Mouse (Mus musculus): ENCODE data around the gene Set. TPM values are rescaled to one million over a fixed set of nuclear protein-coding genes. Genes with fewer than 3 reads are reported as not detected.
A peak's percentile ranks its signal among the peaks of the same experiment; 100 is the strongest.

Set gene
- polyA plus RNA-seq, 1 experiment from 2014 or later: 297 TPM

- Histone ChIP-seq H3K9me3 (replicated peaks) (peaks cover under 1% of the 10 kb centered on the region; the same call in 1 of the 2 replicates), H3K4me2 (peak overlapping the region; percentile 78), H3K27me3 (replicated peaks) (no peaks in the 10 kb centered on the region), H3K4me3 (peak overlapping the region; percentile 75), H3K27ac (ENCODE audit: poor library complexity, severe bottlenecking) (no peak overlapping the region), H3K36me3 (peaks cover 28% of the 10 kb centered on the region), H3K9ac (peak overlapping the region; percentile 86), H3K4me1 (replicated peaks) (peaks cover 20% of the 10 kb centered on the region)
- no peak for ATAC-seq (ENCODE audit: insufficient number of reproducible peaks, low FRiP score)
- 30% methylated on average over 6 of the region's 6 CpGs for WGBS
Measured at GRCm38 (mm10) chr2:30092280-30092918, 35.2 kb downstream of the Set start.

GRCm38 (mm10) chr2:30093471-30094207 lies 36.5 kb downstream of the Set start, which contains the start of gene Zdhhc12:
Gene Zdhhc12 (minus strand): TSS chr2:30093648.
- H3K27me3 ChIP-seq (replicated peaks): no peaks in the 10 kb centered on the region
- peaks cover 20% of the 10 kb centered on the region for H3K4me1 ChIP-seq (replicated peaks)
- peak within 1 kb of the TSS; percentile 75 for H3K4me3 ChIP-seq
- peak; percentile 97 for ATAC-seq (ENCODE audit: insufficient number of reproducible peaks, low FRiP score)
- H3K9ac ChIP-seq: peak within 1 kb of the TSS; percentile 86
- H3K9me3 ChIP-seq (replicated peaks): no peaks in the 10 kb centered on the region
- peaks cover 34% of the 10 kb centered on the region for H3K36me3 ChIP-seq
- peak within 1 kb of the TSS; percentile 31 for H3K27ac ChIP-seq (ENCODE audit: poor library complexity, severe bottlenecking)
- under 1% methylated on average over 51 of the region's 51 CpGs for WGBS
- H3K4me2 ChIP-seq: peak within 1 kb of the TSS; percentile 78

- no peak for ATAC-seq (ENCODE audit: insufficient number of reproducible peaks, low FRiP score)
- H3K9ac ChIP-seq: peak overlapping the region; percentile 66
- WGBS: 4% methylated on average over 13 of the region's 13 CpGs
- peaks cover 39% of the 10 kb centered on the region for H3K36me3 ChIP-seq
- H3K4me3 ChIP-seq: peak overlapping the region; percentile 75
- peak overlapping the region; percentile 78 for H3K4me2 ChIP-seq
- peak overlapping the region; percentile 23 for H3K27ac ChIP-seq (ENCODE audit: poor library complexity, severe bottlenecking)
- H3K27me3 ChIP-seq (replicated peaks): no peaks in the 10 kb centered on the region
- H3K4me1 ChIP-seq (replicated peaks): peaks cover 20% of the 10 kb centered on the region
- H3K9me3 ChIP-seq (replicated peaks): no peaks in the 10 kb centered on the region
Measured at GRCm38 (mm10) chr2:30094208-30094588, 37.0 kb downstream of the Set start.

- ATAC-seq (ENCODE audit: insufficient number of reproducible peaks, low FRiP score): no peak
- Histone ChIP-seq H3K9me3 (replicated peaks) (no peaks in the 10 kb centered on the region), H3K4me2 (no peak overlapping the region), H3K36me3 (peaks cover 43% of the 10 kb centered on the region), H3K27me3 (replicated peaks) (no peaks in the 10 kb centered on the region), H3K27ac (ENCODE audit: poor library complexity, severe bottlenecking) (no peak overlapping the region), H3K4me3 (no peak overlapping the region), H3K4me1 (replicated peaks) (peaks cover 20% of the 10 kb centered on the region), H3K9ac (no peak overlapping the region)
- 85% methylated on average over 2 of the region's 2 CpGs for WGBS
Measured at GRCm38 (mm10) chr2:30095882-30096527, 38.8 kb downstream of the Set start.

- WGBS: 66% methylated on average over 4 of the region's 4 CpGs
- no peak overlapping the region for H3K4me2 ChIP-seq
- ATAC-seq (ENCODE audit: insufficient number of reproducible peaks, low FRiP score): no peak
- no peak overlapping the region for H3K27ac ChIP-seq (ENCODE audit: poor library complexity, severe bottlenecking)
- no peak overlapping the region for H3K9ac ChIP-seq
- no peak overlapping the region for H3K4me3 ChIP-seq
- H3K27me3 ChIP-seq (replicated peaks): no peaks in the 10 kb centered on the region
- H3K9me3 ChIP-seq (replicated peaks): no peaks in the 10 kb centered on the region
- no peaks in the 10 kb centered on the region for H3K4me1 ChIP-seq (replicated peaks)
- peaks cover 69% of the 10 kb centered on the region for H3K36me3 ChIP-seq
Measured at GRCm38 (mm10) chr2:30100214-30100613, 43.0 kb downstream of the Set start.

GRCm38 (mm10) chr2:30106364-30106763 lies 49.2 kb downstream of the Set start:
- Histone ChIP-seq H3K4me1 (replicated peaks) (peaks cover 7% of the 10 kb centered on the region; the same call in 1 of the 2 replicates), H3K9ac (no peak overlapping the region), H3K4me3 (no peak overlapping the region), H3K36me3 (peaks cover 88% of the 10 kb centered on the region), H3K4me2 (no peak overlapping the region), H3K27ac (ENCODE audit: poor library complexity, severe bottlenecking) (no peak overlapping the region), H3K27me3 (replicated peaks) (no peaks in the 10 kb centered on the region), H3K9me3 (replicated peaks) (no peaks in the 10 kb centered on the region)
- ATAC-seq (ENCODE audit: insufficient number of reproducible peaks, low FRiP score): no peak

- no peak for ATAC-seq (ENCODE audit: insufficient number of reproducible peaks, low FRiP score)
- Histone ChIP-seq H3K4me1 (replicated peaks) (peaks cover 7% of the 10 kb centered on the region; the same call in 1 of the 2 replicates), H3K9me3 (replicated peaks) (no peaks in the 10 kb centered on the region), H3K4me3 (no peak overlapping the region), H3K4me2 (no peak overlapping the region), H3K9ac (no peak overlapping the region), H3K27me3 (replicated peaks) (no peaks in the 10 kb centered on the region), H3K27ac (ENCODE audit: poor library complexity, severe bottlenecking) (no peak overlapping the region), H3K36me3 (peaks cover 84% of the 10 kb centered on the region)
- WGBS: 88% methylated on average over 5 of the region's 5 CpGs
Measured at GRCm38 (mm10) chr2:30107646-30108045, 50.5 kb downstream of the Set start.

- Histone ChIP-seq H3K4me1 (replicated peaks) (peaks cover 7% of the 10 kb centered on the region; the same call in 1 of the 2 replicates), H3K9ac (no peak overlapping the region), H3K4me3 (no peak overlapping the region), H3K9me3 (replicated peaks) (no peaks in the 10 kb centered on the region), H3K4me2 (no peak overlapping the region), H3K36me3 (peaks cover 84% of the 10 kb centered on the region), H3K27me3 (replicated peaks) (no peaks in the 10 kb centered on the region), H3K27ac (ENCODE audit: poor library complexity, severe bottlenecking) (no peak overlapping the region)
- ATAC-seq (ENCODE audit: insufficient number of reproducible peaks, low FRiP score): no peak
- WGBS: 66% methylated on average over 4 of the region's 4 CpGs
Measured at GRCm38 (mm10) chr2:30108260-30108659, 51.1 kb downstream of the Set start.

GRCm38 (mm10) chr2:30111500-30111899 lies 54.3 kb downstream of the Set start:
- Histone ChIP-seq H3K9ac (no peak overlapping the region), H3K27ac (ENCODE audit: poor library complexity, severe bottlenecking) (no peak overlapping the region), H3K36me3 (peaks cover 59% of the 10 kb centered on the region), H3K4me1 (replicated peaks) (peaks cover 7% of the 10 kb centered on the region; the same call in 1 of the 2 replicates), H3K9me3 (replicated peaks) (no peaks in the 10 kb centered on the region), H3K27me3 (replicated peaks) (no peaks in the 10 kb centered on the region), H3K4me3 (no peak overlapping the region), H3K4me2 (no peak overlapping the region)
- WGBS: 75% methylated on average over 2 of the region's 2 CpGs
- no peak for ATAC-seq (ENCODE audit: insufficient number of reproducible peaks, low FRiP score)

GRCm38 (mm10) chr2:30112564-30112963 lies 55.4 kb downstream of the Set start:
- no peak overlapping the region for H3K9ac ChIP-seq
- ATAC-seq (ENCODE audit: insufficient number of reproducible peaks, low FRiP score): no peak
- H3K36me3 ChIP-seq: peaks cover 49% of the 10 kb centered on the region
- no peak overlapping the region for H3K4me2 ChIP-seq
- H3K27me3 ChIP-seq (replicated peaks): no peaks in the 10 kb centered on the region
- H3K9me3 ChIP-seq (replicated peaks): no peaks in the 10 kb centered on the region
- H3K4me1 ChIP-seq (replicated peaks): peaks cover 7% of the 10 kb centered on the region; the same call in 1 of the 2 replicates
- H3K4me3 ChIP-seq: no peak overlapping the region
- H3K27ac ChIP-seq (ENCODE audit: poor library complexity, severe bottlenecking): no peak overlapping the region
- 69% methylated on average over 5 of the region's 5 CpGs for WGBS

- H3K9me3 ChIP-seq (replicated peaks): no peaks in the 10 kb centered on the region
- H3K36me3 ChIP-seq: peaks cover 8% of the 10 kb centered on the region; the same call in 1 of the 2 replicates
- H3K4me3 ChIP-seq: no peak overlapping the region
- no peaks in the 10 kb centered on the region for H3K27me3 ChIP-seq (replicated peaks)
- ATAC-seq (ENCODE audit: insufficient number of reproducible peaks, low FRiP score): no peak
- 43% methylated on average over 6 of the region's 6 CpGs for WGBS
- H3K9ac ChIP-seq: no peak overlapping the region
- no peak overlapping the region for H3K27ac ChIP-seq (ENCODE audit: poor library complexity, severe bottlenecking)
- H3K4me2 ChIP-seq: no peak overlapping the region
- H3K4me1 ChIP-seq (replicated peaks): peaks cover 13% of the 10 kb centered on the region
Measured at GRCm38 (mm10) chr2:30119641-30120051, 62.5 kb downstream of the Set start.
